29 mouse cellular contexts compared by ENCODE assay signal in the genomic region with DNA sequence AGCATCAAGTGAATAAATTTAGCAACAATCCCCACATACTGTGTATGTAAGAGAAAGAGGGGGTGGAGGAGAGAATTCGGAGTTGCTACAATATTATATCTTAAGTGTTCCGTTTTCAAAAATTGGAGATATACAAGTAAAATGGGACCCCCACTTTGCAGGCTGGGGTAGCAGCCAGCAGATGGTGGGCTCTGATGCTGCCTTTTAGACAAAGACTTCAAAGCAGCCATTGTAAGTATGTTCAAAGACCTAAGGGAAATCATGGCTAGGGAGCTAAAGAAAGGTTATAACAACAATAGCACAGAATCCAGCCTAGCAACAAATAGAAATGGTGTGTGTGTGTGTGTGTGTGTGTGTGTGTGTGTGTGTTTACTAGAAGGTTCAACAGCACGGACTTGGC.
A peak's percentile ranks its signal among the peaks of the same experiment; 100 is the strongest.
DNase-seq lines count a peak whose midpoint lies in the region; ATAC-seq and TF ChIP-seq lines count a peak whose summit lies in the region.
"Had no signal": no experiment of that assay in that cellular context is flagged by ENCODE, and none has a peak within 500 bp of the region (broad histone marks: within the 10 kb centered on the region; RNA-seq: fewer than 3 reads in every experiment).

No protein-coding gene starts in this region.

- peak; percentile 27 for DNase-seq in forebrain, embryonic 14.5 days (ENCODE audit: low spot score)
- DNase-seq in hindbrain, embryonic 14.5 days (ENCODE audit: low spot score): no peak
- no peak for DNase-seq in hindbrain, postnatal 0 days (ENCODE audit: low spot score)
- DNase-seq in embryonic facial prominence, embryonic 10.5 days (ENCODE audit: low spot score): no peak
- DNase-seq in midbrain, embryonic 14.5 days: peak; percentile 29
- DNase-seq in liver, embryonic 11.5 days (ENCODE audit: low spot score): no peak
- no peak for DNase-seq in spleen, postnatal 14 days (ENCODE audit: low spot score in 2 of 2)
- DNase-seq: adrenal gland, adult 2 months; adrenal gland, postnatal 36 days; cerebellum, adult 2 months; cerebellum, postnatal 14 days; gastrocnemius, postnatal 14 days; heart, postnatal 36 days; kidney, adult 8-10 months; kidney, postnatal 10 days; layer of hippocampus, postnatal 36 days; lung, adult 2 months; lung, postnatal 10 days; spleen, adult 18-20 months; thymus, adult 2 months had no signal

- no peaks in the 10 kb centered on the region for H3K36me3 ChIP-seq in forebrain, embryonic 14.5 days (ENCODE audit: control insufficient read depth, insufficient read depth, low read length)
- no peaks in the 10 kb centered on the region for H3K36me3 ChIP-seq in forebrain, embryonic 13.5 days (ENCODE audit: poor library complexity, severe bottlenecking)
- H3K36me3 ChIP-seq in hindbrain, embryonic 14.5 days (replicated peaks; ENCODE audit: control insufficient read depth, insufficient read depth): no peaks in the 10 kb centered on the region
- no peaks in the 10 kb centered on the region for H3K36me3 ChIP-seq in hindbrain, postnatal 0 days (ENCODE audit: insufficient read depth, low read length)
- no peaks in the 10 kb centered on the region for H3K36me3 ChIP-seq in embryonic facial prominence, embryonic 10.5 days (replicated peaks)
- no peaks in the 10 kb centered on the region for H3K36me3 ChIP-seq in midbrain, embryonic 14.5 days (ENCODE audit: control insufficient read depth, insufficient read depth, low read length)
- no peaks in the 10 kb centered on the region for H3K36me3 ChIP-seq in liver, embryonic 11.5 days (ENCODE audit: control insufficient read depth, insufficient read depth, low read length)
- H3K36me3 ChIP-seq: embryonic facial prominence, embryonic 15.5 days; heart, embryonic 10.5 days; limb, embryonic 10.5 days; limb, embryonic 15.5 days had no signal

- no peak for TF ChIP-seq CTCF in hindbrain, postnatal 0 days (IDR thresholded peaks at IDR 0.05; ENCODE audit: low read depth)

- no peaks in the 10 kb centered on the region for H3K27me3 ChIP-seq in forebrain, embryonic 14.5 days (replicated peaks; ENCODE audit: control insufficient read depth, insufficient read depth, low read length)
- no peaks in the 10 kb centered on the region for H3K27me3 ChIP-seq in forebrain, embryonic 13.5 days
- H3K27me3 ChIP-seq in hindbrain, embryonic 14.5 days (ENCODE audit: control insufficient read depth, insufficient read depth, low read length): no peaks in the 10 kb centered on the region
- no peaks in the 10 kb centered on the region for H3K27me3 ChIP-seq in hindbrain, postnatal 0 days (ENCODE audit: insufficient read depth, low read length)
- no peaks in the 10 kb centered on the region for H3K27me3 ChIP-seq in embryonic facial prominence, embryonic 10.5 days (replicated peaks; ENCODE audit: low read depth, poor library complexity, severe bottlenecking)
- H3K27me3 ChIP-seq in midbrain, embryonic 14.5 days (ENCODE audit: control insufficient read depth, insufficient read depth, low read length): no peaks in the 10 kb centered on the region
- H3K27me3 ChIP-seq in liver, embryonic 11.5 days (replicated peaks; ENCODE audit: control insufficient read depth, insufficient read depth, low read length): no peaks in the 10 kb centered on the region
- H3K27me3 ChIP-seq: embryonic facial prominence, embryonic 15.5 days; limb, embryonic 15.5 days had no signal

- no peak overlapping the region for H3K4me2 ChIP-seq in forebrain, embryonic 14.5 days (ENCODE audit: low read length)
- no peak overlapping the region for H3K4me2 ChIP-seq in forebrain, embryonic 13.5 days
- H3K4me2 ChIP-seq in hindbrain, embryonic 14.5 days (replicated peaks): no peak overlapping the region
- H3K4me2 ChIP-seq in hindbrain, postnatal 0 days (ENCODE audit: low read depth, low read length): no peak overlapping the region
- H3K4me2 ChIP-seq in midbrain, embryonic 14.5 days (ENCODE audit: low read length): no peak overlapping the region
- no peak overlapping the region for H3K4me2 ChIP-seq in liver, embryonic 11.5 days
- H3K4me2 ChIP-seq: embryonic facial prominence, embryonic 15.5 days; limb, embryonic 15.5 days had no signal

- H3K27ac ChIP-seq in forebrain, embryonic 14.5 days (ENCODE audit: low read depth, low read length): peak overlapping the region; percentile 46; the same call in 1 of the 2 replicates
- no peak overlapping the region for H3K27ac ChIP-seq in forebrain, embryonic 13.5 days
- 0 out of 2 replicates have a peak overlapping the region, but pooled peaks have one; percentile 26 for H3K27ac ChIP-seq in hindbrain, embryonic 14.5 days
- H3K27ac ChIP-seq in hindbrain, postnatal 0 days: no peak overlapping the region
- peak overlapping the region; percentile 40; the same call in 1 of the 2 replicates for H3K27ac ChIP-seq in embryonic facial prominence, embryonic 10.5 days (replicated peaks)
- H3K27ac ChIP-seq in midbrain, embryonic 14.5 days (replicated peaks; ENCODE audit: low read depth, low read length): no peak overlapping the region
- no peak overlapping the region for H3K27ac ChIP-seq in liver, embryonic 11.5 days (ENCODE audit: low read depth, low read length)
- H3K27ac ChIP-seq: embryonic facial prominence, embryonic 15.5 days; heart, embryonic 10.5 days; limb, embryonic 10.5 days; limb, embryonic 15.5 days; liver, embryonic 14.5 days; macrophage had no signal

- H3K9ac ChIP-seq in forebrain, embryonic 14.5 days (ENCODE audit: low read length): no peak overlapping the region
- H3K9ac ChIP-seq in forebrain, embryonic 13.5 days: no peak overlapping the region
- no peak overlapping the region for H3K9ac ChIP-seq in hindbrain, embryonic 14.5 days
- H3K9ac ChIP-seq in hindbrain, postnatal 0 days (replicated peaks; ENCODE audit: low read length): no peak overlapping the region
- H3K9ac ChIP-seq in midbrain, embryonic 14.5 days (replicated peaks; ENCODE audit: low read length): no peak overlapping the region
- no peak overlapping the region for H3K9ac ChIP-seq in liver, embryonic 11.5 days (ENCODE audit: low read depth, low read length)
- H3K9ac ChIP-seq: embryonic facial prominence, embryonic 15.5 days; limb, embryonic 15.5 days; liver, embryonic 14.5 days had no signal

- WGBS in forebrain, embryonic 14.5 days: 49% methylated on average over 3 of the region's 3 CpGs
- 45% methylated on average over 3 of the region's 3 CpGs for WGBS in forebrain, embryonic 13.5 days
- WGBS in hindbrain, embryonic 14.5 days: 54% methylated on average over 3 of the region's 3 CpGs
- WGBS in hindbrain, postnatal 0 days: 46% methylated on average over 3 of the region's 3 CpGs
- 80% methylated on average over 3 of the region's 3 CpGs for whole genome bisulfite sequencing in embryonic facial prominence, embryonic 10.5 days
- 37% methylated on average over 3 of the region's 3 CpGs for WGBS in midbrain, embryonic 14.5 days
- 81% methylated on average over 3 of the region's 3 CpGs for WGBS in liver, embryonic 11.5 days

- H3K9me3 ChIP-seq in forebrain, embryonic 14.5 days (replicated peaks; ENCODE audit: control insufficient read depth, low read length): no peaks in the 10 kb centered on the region
- H3K9me3 ChIP-seq in forebrain, embryonic 13.5 days (replicated peaks): no peaks in the 10 kb centered on the region
- H3K9me3 ChIP-seq in hindbrain, embryonic 14.5 days (ENCODE audit: control insufficient read depth, low read length): no peaks in the 10 kb centered on the region
- H3K9me3 ChIP-seq in hindbrain, postnatal 0 days (ENCODE audit: low read length): no peaks in the 10 kb centered on the region
- H3K9me3 ChIP-seq in embryonic facial prominence, embryonic 10.5 days: no peaks in the 10 kb centered on the region
- no peaks in the 10 kb centered on the region for H3K9me3 ChIP-seq in midbrain, embryonic 14.5 days (ENCODE audit: control insufficient read depth, low read length)
- no peaks in the 10 kb centered on the region for H3K9me3 ChIP-seq in liver, embryonic 11.5 days (ENCODE audit: control insufficient read depth, low read length)
- H3K9me3 ChIP-seq: embryonic facial prominence, embryonic 15.5 days; heart, embryonic 10.5 days; limb, embryonic 10.5 days; limb, embryonic 15.5 days had no signal

- H3K4me1 ChIP-seq in forebrain, embryonic 14.5 days (ENCODE audit: control insufficient read depth, insufficient read depth, low read length): peaks cover 3% of the 10 kb centered on the region; the same call in 1 of the 2 replicates
- peaks cover 14% of the 10 kb centered on the region for H3K4me1 ChIP-seq in forebrain, embryonic 13.5 days
- no peaks in the 10 kb centered on the region for H3K4me1 ChIP-seq in hindbrain, embryonic 14.5 days (replicated peaks; ENCODE audit: control insufficient read depth, insufficient read depth, low read length)
- no peaks in the 10 kb centered on the region; the same call in 1 of the 2 replicates for H3K4me1 ChIP-seq in hindbrain, postnatal 0 days (ENCODE audit: insufficient read depth, low read length)
- peaks cover 16% of the 10 kb centered on the region for H3K4me1 ChIP-seq in embryonic facial prominence, embryonic 10.5 days
- 0 out of 2 replicates have a peak, but pooled peaks cover 3% of the 10 kb centered on the region for H3K4me1 ChIP-seq in midbrain, embryonic 14.5 days (ENCODE audit: control insufficient read depth, insufficient read depth, low read length)
- H3K4me1 ChIP-seq in liver, embryonic 11.5 days (replicated peaks; ENCODE audit: control insufficient read depth, insufficient read depth, low read length): no peaks in the 10 kb centered on the region
- H3K4me1 ChIP-seq: embryonic facial prominence, embryonic 15.5 days; limb, embryonic 15.5 days had no signal

- no peak overlapping the region for H3K4me3 ChIP-seq in forebrain, embryonic 14.5 days (ENCODE audit: low read depth, low read length)
- no peak overlapping the region for H3K4me3 ChIP-seq in forebrain, embryonic 13.5 days
- H3K4me3 ChIP-seq in hindbrain, embryonic 14.5 days (replicated peaks; ENCODE audit: low read length): no peak overlapping the region
- no peak overlapping the region for H3K4me3 ChIP-seq in hindbrain, postnatal 0 days (ENCODE audit: low read length)
- no peak overlapping the region for H3K4me3 ChIP-seq in embryonic facial prominence, embryonic 10.5 days
- H3K4me3 ChIP-seq in midbrain, embryonic 14.5 days (replicated peaks; ENCODE audit: low read depth, low read length): no peak overlapping the region
- H3K4me3 ChIP-seq in liver, embryonic 11.5 days (ENCODE audit: low read depth, low read length): no peak overlapping the region
- H3K4me3 ChIP-seq: embryonic facial prominence, embryonic 15.5 days; heart, embryonic 10.5 days; limb, embryonic 10.5 days; limb, embryonic 15.5 days had no signal

- peak; percentile 49 for ATAC-seq in forebrain, embryonic 14.5 days
- no peak for ATAC-seq in forebrain, embryonic 13.5 days
- ATAC-seq in hindbrain, embryonic 14.5 days (ENCODE audit: low FRiP score): no peak
- no peak for ATAC-seq in hindbrain, postnatal 0 days
- ATAC-seq in midbrain, embryonic 14.5 days (ENCODE audit: low FRiP score, low TSS enrichment): no peak
- ATAC-seq in liver, embryonic 11.5 days (replicated peaks; ENCODE audit: low FRiP score): no peak
- ATAC-seq: CD4-positive, CD25-positive, alpha-beta regulatory T cell, adult 4 months; intestine, embryonic 16.5 days had no signal

Comparison
In these comparisons a context has a peak if more than half of its experiments do, and no peak if none do; other contexts are left out.
1. H3K27ac ChIP-seq: peak in forebrain, embryonic 14.5 days (single experiment), hindbrain, embryonic 14.5 days (single experiment) and embryonic facial prominence, embryonic 10.5 days (single experiment); none in forebrain, embryonic 13.5 days (single experiment), hindbrain, postnatal 0 days (single experiment), midbrain, embryonic 14.5 days (single experiment) and liver, embryonic 11.5 days (single experiment).
2. DNase-seq: peak in forebrain, embryonic 14.5 days (single experiment) and midbrain, embryonic 14.5 days (single experiment); none in hindbrain, embryonic 14.5 days (single experiment), hindbrain, postnatal 0 days (single experiment), embryonic facial prominence, embryonic 10.5 days (single experiment), liver, embryonic 11.5 days (single experiment) and spleen, postnatal 14 days (0 of 2).